Mouse (Mus musculus) regulatory T cell (primary cell): ENCODE data around the gene Tas2r108.

Experiments used
- in situ Hi-C: fragments of 300-600 bp; cut with MboI, MseI; formaldehyde crosslinking; loops from one replicate; pipeline ENCODE4 v1.15.1; 2025; ENCODE audit warnings: high pct_unique_total_duplicates

The Tas2r108 gene

GRCm38 (mm10) chr6:40493229-40493628 is at the start of gene Tas2r108:
Gene Tas2r108, plus strand, starts transcription at chr6:40493529.
- in situ Hi-C loops = no loop called here

GRCm38 (mm10) chr6:40448626-40449025 is 44.7 kb upstream of the Tas2r108 start:
- in situ Hi-C loops = no loop called here

- in situ Hi-C loops = loop anchor here (10.0 to 25.0 kb wide), 2 partner anchors 140 to 1108 kb away; no protein-coding TSS in a partner anchor
Observed at GRCm38 (mm10) chr6:40454436-40455041, 38.8 kb upstream of the Tas2r108 start.

- in situ Hi-C loops = loop anchor here (25.0 kb wide), 1 partner anchor 1097 kb away; no protein-coding TSS in a partner anchor
Observed at GRCm38 (mm10) chr6:40465710-40466109, 27.6 kb upstream of the Tas2r108 start.

GRCm38 (mm10) chr6:40470916-40471719 is 22.2 kb upstream of the Tas2r108 start, which contains the start of gene Ssbp1:
Gene Ssbp1, plus strand, starts transcription at chr6:40471352.
- in situ Hi-C loops = loop anchor here (5.0 to 25.0 kb wide), 2 partner anchors 144 to 1091 kb away; partner anchors contain the start of gene Agk

DNA sequence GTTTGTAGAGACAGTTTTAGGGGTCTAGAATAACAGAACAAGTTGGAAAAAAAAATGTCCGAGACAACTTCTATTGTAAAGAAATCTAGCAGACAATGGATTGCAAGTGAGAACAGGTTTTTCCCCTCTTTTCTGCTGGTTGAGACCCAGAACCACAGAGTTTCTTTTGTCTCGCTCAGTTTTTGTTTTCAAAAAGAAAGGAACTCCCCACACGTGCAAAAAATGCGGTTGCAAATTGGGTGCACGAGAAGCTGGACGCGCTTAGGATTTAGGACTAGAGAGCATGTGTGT is 21.7 kb upstream of the Tas2r108 start:
- in situ Hi-C loops = loop anchor here (5.0 to 25.0 kb wide), 2 partner anchors 144 to 1091 kb away; partner anchors contain the start of gene Agk

DNA sequence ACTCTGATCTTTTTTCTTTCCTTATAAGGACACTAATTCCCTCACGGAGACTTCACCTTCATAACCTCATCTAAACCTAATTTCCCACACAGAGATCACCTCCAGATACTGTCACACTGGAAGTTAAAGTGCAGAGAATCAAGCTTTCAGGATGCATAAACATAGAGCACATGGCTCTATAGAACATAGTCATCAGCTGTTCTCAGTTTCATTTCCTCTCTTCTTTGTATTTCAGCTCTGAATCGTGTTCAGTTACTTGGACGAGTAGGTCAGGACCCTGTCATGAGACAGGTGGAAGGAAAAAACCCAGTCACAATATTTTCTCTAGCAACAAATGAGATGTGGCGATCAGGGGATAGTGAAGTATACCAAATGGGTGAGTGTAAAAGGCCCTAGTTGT is 17.2 kb upstream of the Tas2r108 start:
- in situ Hi-C loops = no loop called here

DNA sequence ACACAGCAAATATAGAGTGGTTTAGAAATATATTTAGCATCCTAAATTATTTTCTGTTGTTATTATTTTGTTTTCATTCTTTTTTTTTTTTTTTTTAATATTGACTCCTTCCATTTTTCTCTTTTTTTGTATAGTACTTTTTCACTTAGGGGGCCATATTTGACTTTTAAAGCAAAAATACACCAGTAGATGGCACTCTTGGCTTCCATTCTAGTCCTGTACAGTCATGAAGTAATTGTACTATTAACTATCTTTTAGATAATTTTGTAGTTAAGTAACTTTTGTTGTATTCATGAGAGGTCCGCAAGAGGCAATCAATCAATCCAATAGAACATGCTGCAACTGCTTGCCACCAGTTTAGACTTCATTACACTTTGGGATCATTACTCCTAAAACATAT is 13.6 kb upstream of the Tas2r108 start:
- in situ Hi-C loops = loop anchor here (10.0 kb wide), 1 partner anchor 205 kb away; no protein-coding TSS in a partner anchor

- in situ Hi-C loops = loop anchor here (10.0 kb wide), 1 partner anchor 202 kb away; no protein-coding TSS in a partner anchor
Observed at GRCm38 (mm10) chr6:40482318-40482717, 11.0 kb upstream of the Tas2r108 start.

DNA sequence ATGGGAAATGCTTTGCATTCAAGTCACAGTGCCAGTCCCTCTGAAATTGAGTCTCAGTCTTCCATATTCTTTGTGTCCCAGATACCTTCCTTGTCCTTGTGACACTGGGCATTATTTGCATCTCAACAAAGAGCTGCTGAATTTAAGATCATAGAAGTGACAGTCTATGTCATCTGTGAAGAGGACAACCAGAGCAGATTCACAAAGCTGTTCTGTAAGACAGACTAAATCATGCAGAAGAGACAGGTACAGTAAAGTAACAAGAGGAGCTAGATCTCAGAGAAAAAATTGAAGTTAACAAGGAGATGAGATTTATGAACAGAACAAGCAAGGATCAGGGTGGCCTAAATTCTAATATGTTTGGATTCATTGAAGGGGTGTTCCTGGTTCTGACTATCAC is 2.4 kb upstream of the Tas2r108 start, which contains the start of gene Tas2r137:
Tas2r137 (plus strand) TSS at position 301 of the 400 bp plus-strand sequence.
- in situ Hi-C loops = no loop called here

GRCm38 (mm10) chr6:40519408-40519807 is 26.1 kb downstream of the Tas2r108 start, which contains the start of gene Prss37:
Gene Prss37, minus strand, starts transcription at chr6:40519508.
- in situ Hi-C loops = no loop called here
